ENCODE assay signal across 13 mouse cellular contexts in genomic region chr6:87182736-87183135, GRCm38 (mm10).
DNase-seq lines count a peak whose midpoint lies in the region; ATAC-seq and TF ChIP-seq lines count a peak whose summit lies in the region.
"Had no signal": no experiment of that assay in that cellular context is flagged by ENCODE, and none has a peak within 500 bp of the region (broad histone marks: within the 10 kb centered on the region; RNA-seq: fewer than 3 reads in every experiment).

No protein-coding gene starts in this region.

- intact Hi-C loops in gastrocnemius, postnatal 14 days (cut with DNase I; ENCODE audit: low total_unique reads): no loop called here

- no peak overlapping the region for H3K9ac ChIP-seq in limb, embryonic 15.5 days
- H3K9ac ChIP-seq: embryonic facial prominence, embryonic 13.5 days had no signal

- peaks cover 53% of the 10 kb centered on the region for H3K4me1 ChIP-seq in limb, embryonic 15.5 days
- H3K4me1 ChIP-seq in limb, embryonic 10.5 days: peaks cover 4% of the 10 kb centered on the region; the same call in 1 of the 2 replicates
- peaks cover 14% of the 10 kb centered on the region; the same call in 1 of the 2 replicates for H3K4me1 ChIP-seq in embryonic fibroblast, embryonic 13.5 days (ENCODE audit: control insufficient read depth, insufficient read depth, low read length)

- peak overlapping the region; percentile 79 for H3K27ac ChIP-seq in limb, embryonic 15.5 days
- H3K27ac ChIP-seq in limb, embryonic 10.5 days: no peak overlapping the region
- peak overlapping the region; percentile 76 for H3K27ac ChIP-seq in embryonic fibroblast, embryonic 13.5 days (ENCODE audit: insufficient read depth, low read length)

- no peaks in the 10 kb centered on the region for H3K27me3 ChIP-seq in limb, embryonic 15.5 days
- no peaks in the 10 kb centered on the region for H3K27me3 ChIP-seq in limb, embryonic 10.5 days (ENCODE audit: low read depth, poor library complexity, severe bottlenecking)
- H3K27me3 ChIP-seq: embryonic facial prominence, embryonic 13.5 days had no signal

- H3K4me2 ChIP-seq in limb, embryonic 15.5 days: no peak overlapping the region
- H3K4me2 ChIP-seq: embryonic facial prominence, embryonic 13.5 days had no signal

- no peak for TF ChIP-seq CTCF in embryonic fibroblast, embryonic 13.5 days (IDR thresholded peaks at IDR 0.05; ENCODE audit: borderline replicate concordance, insufficient read depth, low read length)

- ATAC-seq in limb, embryonic 15.5 days (ENCODE audit: insufficient number of reproducible peaks, low FRiP score, low TSS enrichment, low read depth): no peak
- ATAC-seq in erythroblast, adult 5-6 weeks (replicated peaks; ENCODE audit: low FRiP score, poor library complexity, severe bottlenecking): no peak
- ATAC-seq: forebrain, embryonic 14.5 days; hindbrain, embryonic 16.5 days had no signal

- H3K36me3 ChIP-seq in limb, embryonic 15.5 days: peaks cover 63% of the 10 kb centered on the region
- peaks cover 76% of the 10 kb centered on the region for H3K36me3 ChIP-seq in limb, embryonic 10.5 days

- peak; percentile 6 for DNase-seq in gastrocnemius, postnatal 14 days
- DNase-seq in gastrocnemius, postnatal 4 days (ENCODE audit: low spot score in 2 of 2): no peak
- no peak for DNase-seq in limb, embryonic 10.5 days (ENCODE audit: low spot score)
- DNase-seq in 416B (ENCODE audit: low read depth): peak; percentile 64
- DNase-seq: cerebellum, adult 18-20 months; lung, adult 2 months; thymus, adult 2 months had no signal

- no peak for TF ChIP-seq POLR2A in embryonic fibroblast, embryonic 13.5 days (IDR thresholded peaks at IDR 0.05; ENCODE audit: low read depth, low read length)

- H3K4me3 ChIP-seq in limb, embryonic 15.5 days: no peak overlapping the region
- H3K4me3 ChIP-seq in limb, embryonic 10.5 days: no peak overlapping the region
- no peak overlapping the region for H3K4me3 ChIP-seq in embryonic fibroblast, embryonic 13.5 days (ENCODE audit: insufficient read depth, low read length)
- H3K4me3 ChIP-seq: embryonic facial prominence, embryonic 13.5 days had no signal

- H3K9me3 ChIP-seq in limb, embryonic 15.5 days: no peaks in the 10 kb centered on the region
- H3K9me3 ChIP-seq in limb, embryonic 10.5 days (replicated peaks): no peaks in the 10 kb centered on the region
- H3K9me3 ChIP-seq: embryonic facial prominence, embryonic 13.5 days had no signal

- 69% methylated on average over 6 of the region's 6 CpGs for WGBS in limb, embryonic 15.5 days
- 90% methylated on average over 6 of the region's 6 CpGs for WGBS in limb, embryonic 10.5 days

Comparison
In these comparisons a context has a peak if more than half of its experiments do, and no peak if none do; other contexts are left out.
1. DNase-seq: peak in gastrocnemius, postnatal 14 days (single experiment) and 416B (single experiment); none in gastrocnemius, postnatal 4 days (0 of 2) and limb, embryonic 10.5 days (single experiment).